Mouse (Mus musculus) thymus, postnatal 0 days (tissue): ENCODE measurements around the gene Art3. TPM values are rescaled to one million over a fixed set of nuclear protein-coding genes. Genes with fewer than 3 reads are reported as not detected.

Experiments
- DNase-seq: peaks from one replicate; pipeline ENCODE4 v3.0.0-alpha.2; 2015; ENCODE audit warnings: low spot score
- polyA plus RNA-seq: library from polyadenylated mRNA; unstranded; fragments of >200 nt; fragmentation: Nextera tagmentation; extraction: Ambion mirVana; gene quantifications from 2 replicates; pipeline ENCODE4 v1.2.1, GENCODE M21; 2015

Art3 gene
- polyA plus RNA-seq, result 4.2 and 6.5 TPM in 2 replicates

GRCm38 (mm10) chr5:92331635-92332338 lies at the start of gene Art3:
Art3 (plus strand) TSS chr5:92331827.
- DNase-seq, result no peak

- no peak for DNase-seq
These were observed 49.1 kb upstream of the Art3 start for GRCm38 (mm10) chr5:92282571-92282970.

- DNase-seq, result no peak
These were observed 48.5 kb upstream of the Art3 start for GRCm38 (mm10) chr5:92283107-92283506.

GRCm38 (mm10) chr5:92287840-92288239 lies 43.8 kb upstream of the Art3 start:
- DNase-seq, result no peak

GRCm38 (mm10) chr5:92291652-92292414 lies 39.8 kb upstream of the Art3 start:
- no peak for DNase-seq

GRCm38 (mm10) chr5:92294525-92294924 lies 37.1 kb upstream of the Art3 start:
- DNase-seq, result no peak

- no peak for DNase-seq
These were observed 29.3 kb upstream of the Art3 start for GRCm38 (mm10) chr5:92302149-92302840.

- no peak for DNase-seq
These were observed 27.3 kb upstream of the Art3 start for GRCm38 (mm10) chr5:92304291-92304690.

- peak; percentile 94 for DNase-seq
These were observed 21.7 kb upstream of the Art3 start, which contains the start of gene Sdad1 for GRCm38 (mm10) chr5:92309681-92310511. Sdad1 (minus strand) TSS chr5:92310479.

GRCm38 (mm10) chr5:92312046-92312715 lies 19.4 kb upstream of the Art3 start:
- DNase-seq, result peak; percentile 81

GRCm38 (mm10) chr5:92313776-92314175 lies 17.9 kb upstream of the Art3 start:
- no peak for DNase-seq

GRCm38 (mm10) chr5:92318119-92318518 lies 13.5 kb upstream of the Art3 start:
- DNase-seq, result no peak

GRCm38 (mm10) chr5:92318596-92318995 lies 13.0 kb upstream of the Art3 start:
- DNase-seq, result no peak

- DNase-seq, result no peak
These were observed 9.8 kb upstream of the Art3 start for GRCm38 (mm10) chr5:92321631-92322400.

GRCm38 (mm10) chr5:92322612-92323011 lies 9.0 kb upstream of the Art3 start:
- DNase-seq, result no peak

GRCm38 (mm10) chr5:92323264-92323663 lies 8.4 kb upstream of the Art3 start:
- no peak for DNase-seq

GRCm38 (mm10) chr5:92327367-92327766 lies 4.3 kb upstream of the Art3 start:
- peak; percentile 7 for DNase-seq

GRCm38 (mm10) chr5:92327929-92328328 lies 3.7 kb upstream of the Art3 start, which contains the start of gene Cxcl9:
Cxcl9 (minus strand) TSS chr5:92328079.
- no peak for DNase-seq

GRCm38 (mm10) chr5:92331122-92331521 lies 505 bp upstream of the Art3 start:
- DNase-seq, result no peak
